Mouse (Mus musculus) small intestine, adult 2 months (tissue): ENCODE measurements around the gene Gm20696.

Source experiments
- CTCF ChIP-seq: fragments of 200-500 bp; IDR thresholded peaks from 2 replicates; pipeline ENCODE4 v1.5.1; 2012; ENCODE audit warnings: low read depth, mild to moderate bottlenecking, control low read depth, inconsistent platforms, low read length, moderate library complexity, mixed read lengths; ENCODE audit not compliant: insufficient replicate concordance, insufficient read length; ENCODE audit errors: extremely low read depth
- POLR2A ChIP-seq: fragments of 200-500 bp; IDR thresholded peaks from 2 replicates; pipeline ENCODE4 v1.6.1; 2012; ENCODE audit warnings: low read depth, mild to moderate bottlenecking, control low read depth, inconsistent platforms, low read length, moderate library complexity

GRCm38 (mm10) chr6:99691666-99692205, 25.1 kb upstream of the Gm20696 start:
- TF ChIP-seq POLR2A (no peak), CTCF (no peak)
